Mouse (Mus musculus): ENCODE results near the gene Vwa7. TPM values are rescaled to one million over a fixed set of nuclear protein-coding genes. Genes with fewer than 3 reads are reported as not detected.

The Vwa7 gene
- polyA plus RNA-seq, 1 experiment from 2014 or later = 0.10 TPM

GRCm38 (mm10) chr17:35046681-35047455 lies 30.5 kb downstream of the Vwa7 start, which contains the start of gene Msh5:
Gene Msh5, minus strand, starts transcription at chr17:35046745.
- Histone ChIP-seq H3K9me3 (no peaks in the 10 kb centered on the region), H3K4me1 (replicated peaks) (peaks cover 69% of the 10 kb centered on the region), H3K27ac (peak within 1 kb of the TSS; percentile 98), H3K27me3 (ENCODE audit: insufficient read depth, poor library complexity, severe bottlenecking) (no peaks in the 10 kb centered on the region), H3K36me3 (no peaks in the 10 kb centered on the region), H3K4me3 (peak within 1 kb of the TSS; percentile 67)
- DNase-seq (ENCODE audit: low spot score) = peak; percentile 100
- 3% methylated on average over 33 of the region's 33 CpGs for WGBS

GRCm38 (mm10) chr17:35047688-35048087 lies 31.3 kb downstream of the Vwa7 start:
- H3K36me3 ChIP-seq = peaks cover 7% of the 10 kb centered on the region
- no peaks in the 10 kb centered on the region for H3K9me3 ChIP-seq
- peaks cover 77% of the 10 kb centered on the region for H3K4me1 ChIP-seq (replicated peaks)
- H3K4me3 ChIP-seq = peak overlapping the region; percentile 25; the same call in 1 of the 2 replicates
- 50% methylated on average over 1 of the region's 1 CpGs for WGBS
- H3K27me3 ChIP-seq (ENCODE audit: insufficient read depth, poor library complexity, severe bottlenecking) = no peaks in the 10 kb centered on the region
- peak overlapping the region; percentile 98 for H3K27ac ChIP-seq
- DNase-seq (ENCODE audit: low spot score) = no peak

GRCm38 (mm10) chr17:35048149-35048931 lies 32.0 kb downstream of the Vwa7 start:
- H3K27me3 ChIP-seq (ENCODE audit: insufficient read depth, poor library complexity, severe bottlenecking) = no peaks in the 10 kb centered on the region
- H3K4me3 ChIP-seq = peak overlapping the region; percentile 25; the same call in 1 of the 2 replicates
- H3K36me3 ChIP-seq = peaks cover 14% of the 10 kb centered on the region
- H3K27ac ChIP-seq = peak overlapping the region; percentile 98
- peaks cover 81% of the 10 kb centered on the region for H3K4me1 ChIP-seq (replicated peaks)
- no peak for DNase-seq (ENCODE audit: low spot score)
- no peaks in the 10 kb centered on the region for H3K9me3 ChIP-seq
- WGBS = 37% methylated on average over 11 of the region's 11 CpGs

GRCm38 (mm10) chr17:35048932-35049440 lies 32.6 kb downstream of the Vwa7 start:
- no peaks in the 10 kb centered on the region for H3K27me3 ChIP-seq (ENCODE audit: insufficient read depth, poor library complexity, severe bottlenecking)
- H3K27ac ChIP-seq = peak overlapping the region; percentile 97
- H3K9me3 ChIP-seq = 0 out of 2 replicates have a peak, but pooled peaks cover under 1% of the 10 kb centered on the region
- peak overlapping the region; percentile 76 for H3K4me3 ChIP-seq
- H3K4me1 ChIP-seq (replicated peaks) = peaks cover 81% of the 10 kb centered on the region
- H3K36me3 ChIP-seq = peaks cover 20% of the 10 kb centered on the region
- 72% methylated on average over 5 of the region's 5 CpGs for WGBS
- DNase-seq (ENCODE audit: low spot score) = no peak

- H3K36me3 ChIP-seq = peaks cover 26% of the 10 kb centered on the region
- peak within 1 kb of the TSS; percentile 97 for H3K27ac ChIP-seq
- WGBS = 2% methylated on average over 11 of the region's 11 CpGs
- H3K27me3 ChIP-seq (ENCODE audit: insufficient read depth, poor library complexity, severe bottlenecking) = no peaks in the 10 kb centered on the region
- 0 out of 2 replicates have a peak, but pooled peaks cover 5% of the 10 kb centered on the region for H3K9me3 ChIP-seq
- peak within 1 kb of the TSS; percentile 76 for H3K4me3 ChIP-seq
- peak; percentile 84 for DNase-seq (ENCODE audit: low spot score)
- H3K4me1 ChIP-seq (replicated peaks) = peaks cover 80% of the 10 kb centered on the region
Measured at GRCm38 (mm10) chr17:35049561-35050016, 33.2 kb downstream of the Vwa7 start, which contains the start of gene Clic1. Gene Clic1, plus strand, starts transcription at chr17:35049966.

DNA sequence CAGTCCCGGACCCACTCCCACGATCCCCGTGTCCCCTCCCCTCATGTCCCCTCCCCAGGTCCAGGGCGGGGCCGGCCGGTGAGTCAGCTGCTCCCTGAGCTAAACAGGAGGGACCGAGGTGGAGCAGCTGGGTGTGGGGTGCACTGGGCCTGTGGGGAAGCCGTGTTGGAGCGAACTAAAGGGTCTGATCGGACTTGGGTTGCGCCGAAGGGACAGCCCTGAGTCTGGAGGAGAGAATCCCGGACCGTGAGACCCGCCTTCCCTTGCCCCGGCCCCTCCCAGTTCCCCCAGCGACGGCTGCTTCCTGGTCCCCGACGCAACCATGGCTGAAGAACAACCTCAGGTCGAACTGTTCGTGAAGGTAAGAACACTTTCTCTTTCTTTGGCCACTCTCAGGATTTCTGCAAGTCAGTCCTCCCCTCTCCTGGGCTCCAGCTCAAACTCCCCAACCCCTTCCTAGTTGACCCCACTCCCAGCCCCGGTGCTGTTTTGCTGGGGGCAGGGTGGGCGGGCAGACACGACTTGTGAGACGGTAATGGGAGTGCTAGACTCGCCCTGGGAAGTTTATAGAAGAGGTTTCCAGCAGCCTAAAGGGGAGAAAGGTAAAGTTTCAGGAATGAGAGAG lies 33.9 kb downstream of the Vwa7 start:
- peak overlapping the region; percentile 76 for H3K4me3 ChIP-seq
- DNase-seq (ENCODE audit: low spot score) = peak; percentile 76
- peaks cover 33% of the 10 kb centered on the region for H3K36me3 ChIP-seq
- WGBS = under 1% methylated on average over 27 of the region's 27 CpGs
- peak overlapping the region; percentile 97 for H3K27ac ChIP-seq
- H3K4me1 ChIP-seq (replicated peaks) = peaks cover 74% of the 10 kb centered on the region
- no peaks in the 10 kb centered on the region for H3K27me3 ChIP-seq (ENCODE audit: insufficient read depth, poor library complexity, severe bottlenecking)
- H3K9me3 ChIP-seq = 0 out of 2 replicates have a peak, but pooled peaks cover 5% of the 10 kb centered on the region

DNA sequence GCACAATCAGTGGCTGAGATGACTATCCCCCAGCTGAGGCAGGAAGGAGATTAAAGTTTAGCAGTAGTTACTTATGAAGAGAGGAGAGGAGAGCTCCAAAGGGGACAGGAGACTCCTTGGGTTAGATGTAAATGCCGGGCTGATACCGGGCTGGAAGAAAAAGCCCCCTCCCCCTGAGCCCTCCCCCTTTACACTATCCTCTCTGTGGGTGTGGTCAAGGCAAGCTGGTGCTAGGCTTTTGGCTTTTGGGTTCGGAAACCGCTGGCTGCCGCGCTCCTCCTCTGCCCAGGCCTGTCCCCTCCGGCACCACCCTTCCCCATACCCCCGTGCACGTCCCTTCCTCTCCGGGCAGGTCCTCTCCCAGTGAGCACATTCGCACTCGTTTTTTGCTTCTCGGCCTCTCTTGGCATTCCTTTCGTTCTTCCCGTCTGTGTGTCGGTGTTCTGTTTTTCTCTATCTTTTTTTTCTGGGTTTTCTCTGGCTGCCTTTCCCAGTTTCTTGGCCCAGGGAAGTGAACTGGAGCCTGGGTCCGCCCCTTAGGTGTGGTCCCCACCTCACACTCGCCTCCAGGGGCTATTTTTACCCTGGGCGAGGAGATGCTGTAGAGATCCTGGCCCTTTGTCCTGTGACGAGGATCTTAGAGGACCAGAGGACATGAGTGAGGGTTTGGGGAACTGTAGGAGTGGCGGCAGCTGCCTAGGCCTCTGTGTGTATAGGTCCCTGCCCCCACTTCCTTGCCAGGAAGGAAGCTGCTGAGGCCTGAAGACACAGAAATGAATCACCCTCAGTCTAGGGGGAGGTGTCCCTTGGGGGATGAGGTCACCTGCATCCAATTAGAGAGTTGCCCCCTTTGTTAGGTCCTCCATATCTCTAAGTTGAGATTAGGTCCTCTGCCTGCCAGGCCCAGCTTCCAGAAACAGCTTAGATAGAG lies 35.0 kb downstream of the Vwa7 start:
- peak overlapping the region; percentile 76 for H3K4me3 ChIP-seq
- peaks cover 44% of the 10 kb centered on the region for H3K36me3 ChIP-seq
- peak overlapping the region; percentile 97 for H3K27ac ChIP-seq
- peak; percentile 76 for DNase-seq (ENCODE audit: low spot score)
- peaks cover 62% of the 10 kb centered on the region for H3K4me1 ChIP-seq (replicated peaks)
- no peaks in the 10 kb centered on the region for H3K27me3 ChIP-seq (ENCODE audit: insufficient read depth, poor library complexity, severe bottlenecking)
- H3K9me3 ChIP-seq = 0 out of 2 replicates have a peak, but pooled peaks cover 5% of the 10 kb centered on the region
- 2% methylated on average over 21 of the region's 21 CpGs for WGBS

- H3K4me1 ChIP-seq (replicated peaks) = peaks cover 53% of the 10 kb centered on the region
- peak overlapping the region; percentile 76 for H3K4me3 ChIP-seq
- H3K9me3 ChIP-seq = 0 out of 2 replicates have a peak, but pooled peaks cover 5% of the 10 kb centered on the region
- peaks cover 52% of the 10 kb centered on the region for H3K36me3 ChIP-seq
- H3K27ac ChIP-seq = peak overlapping the region; percentile 97
- no peaks in the 10 kb centered on the region for H3K27me3 ChIP-seq (ENCODE audit: insufficient read depth, poor library complexity, severe bottlenecking)
- WGBS = 81% methylated on average over 12 of the region's 12 CpGs
- no peak for DNase-seq (ENCODE audit: low spot score)
Measured at GRCm38 (mm10) chr17:35052271-35052798, 36.0 kb downstream of the Vwa7 start.

- Histone ChIP-seq H3K36me3 (peaks cover 73% of the 10 kb centered on the region), H3K4me1 (replicated peaks) (peaks cover 44% of the 10 kb centered on the region), H3K9me3 (0 out of 2 replicates have a peak, but pooled peaks cover 5% of the 10 kb centered on the region), H3K27me3 (ENCODE audit: insufficient read depth, poor library complexity, severe bottlenecking) (no peaks in the 10 kb centered on the region), H3K4me3 (no peak overlapping the region), H3K27ac (no peak overlapping the region)
- 92% methylated on average over 7 of the region's 7 CpGs for WGBS
- no peak for DNase-seq (ENCODE audit: low spot score)
Measured at GRCm38 (mm10) chr17:35055691-35056495, 39.5 kb downstream of the Vwa7 start.

GRCm38 (mm10) chr17:35057090-35057489 lies 40.7 kb downstream of the Vwa7 start:
- 73% methylated on average over 3 of the region's 3 CpGs for WGBS
- H3K4me1 ChIP-seq (replicated peaks) = peaks cover 44% of the 10 kb centered on the region
- H3K36me3 ChIP-seq = peaks cover 83% of the 10 kb centered on the region
- DNase-seq (ENCODE audit: low spot score) = no peak
- H3K9me3 ChIP-seq = 0 out of 2 replicates have a peak, but pooled peaks cover 5% of the 10 kb centered on the region
- 0 out of 2 replicates have a peak, but pooled peaks cover 6% of the 10 kb centered on the region for H3K27me3 ChIP-seq (ENCODE audit: insufficient read depth, poor library complexity, severe bottlenecking)
- no peak overlapping the region for H3K4me3 ChIP-seq
- no peak overlapping the region for H3K27ac ChIP-seq
